ENCODE assay signal across 12 mouse cellular contexts in the genomic region with DNA sequence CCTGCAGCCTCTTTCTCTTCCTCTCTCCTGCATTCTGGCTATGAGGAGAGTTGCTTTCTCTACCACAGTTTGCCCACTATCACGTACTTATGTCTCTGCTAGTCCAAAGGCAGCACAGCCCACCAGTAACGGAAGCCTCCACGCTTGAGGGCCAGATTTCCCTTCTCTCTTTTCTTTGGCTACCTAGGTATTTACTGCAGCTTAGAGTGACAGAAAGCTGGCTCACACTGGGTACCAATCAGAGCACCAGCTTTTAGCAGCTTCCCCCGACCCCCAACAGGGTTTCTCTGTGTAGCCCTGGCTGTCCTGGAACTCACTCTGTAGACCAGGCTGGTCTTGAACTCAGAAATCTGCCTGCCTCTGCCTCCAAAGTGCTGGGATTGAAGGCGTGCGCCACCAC.
"Had no signal": no experiment of that assay in that cellular context is flagged by ENCODE, and none has a peak within 500 bp of the region (broad histone marks: within the 10 kb centered on the region; RNA-seq: fewer than 3 reads in every experiment).

No protein-coding gene starts in this region.

- DNase-seq: retina, postnatal 1 day; right cerebral cortex, adult 18-20 months; right cerebral cortex, postnatal 14 days; right cerebral cortex, postnatal 25 days; right cerebral cortex, postnatal 4 days; spleen, adult 18-20 months; thymus, adult 18-20 months; thymus, adult 2 months; thymus, postnatal 14 days; thymus, postnatal 25 days; thymus, postnatal 36 days; thymus, postnatal 4 days had no signal
